Mouse (Mus musculus) bone marrow macrophage, adult 2 months (primary cell): ENCODE data around the gene Golm1.

Source experiments
- CTCF ChIP-seq: IDR thresholded peaks from 2 replicates; pipeline ENCODE4 v1.5.1; 2012; ENCODE audit warnings: low read depth, mild to moderate bottlenecking, low read length, moderate library complexity
- POLR2A ChIP-seq: IDR thresholded peaks from 2 replicates; pipeline ENCODE4 v1.6.1; 2012; ENCODE audit warnings: mild to moderate bottlenecking, low read depth, low read length, borderline replicate concordance

- TF ChIP-seq CTCF, result no peak
- TF ChIP-seq POLR2A, result no peak
These were observed 53.7 kb downstream of the Golm1 start for GRCm38 (mm10) chr13:59621643-59622489.
